ENCODE assay signal across 8 mouse cellular contexts in the genomic region with DNA sequence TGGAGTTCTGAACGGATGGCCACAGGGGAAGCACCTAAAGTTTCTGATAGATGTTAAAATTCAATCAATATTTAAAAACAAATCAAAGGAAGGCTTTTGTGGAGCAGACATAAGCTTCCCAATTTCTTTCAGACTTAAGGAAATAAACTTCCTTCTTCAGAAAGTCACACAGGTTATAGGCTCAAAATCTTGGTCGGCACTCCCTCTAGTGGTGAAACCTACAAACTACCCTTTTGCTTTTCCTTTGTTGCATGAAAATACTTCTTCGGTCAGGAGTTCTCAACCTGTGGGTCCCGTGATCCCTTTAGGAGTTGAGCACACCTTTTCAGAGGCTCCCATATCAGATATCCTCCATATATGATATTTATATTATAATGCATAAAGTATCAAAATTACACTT.
DNase-seq lines count a peak whose midpoint lies in the region; ATAC-seq lines count a peak whose summit lies in the region.

No protein-coding gene starts in this region.

- H3K36me3 ChIP-seq in embryonic facial prominence, embryonic 10.5 days (replicated peaks), result no peaks in the 10 kb centered on the region
- H3K36me3 ChIP-seq in kidney, embryonic 15.5 days, result no peaks in the 10 kb centered on the region

- ATAC-seq in kidney, embryonic 15.5 days (replicated peaks; ENCODE audit: low FRiP score), result 0 out of 2 replicates have a peak, but pooled peaks have one; percentile 36
- peak; percentile 77 for ATAC-seq in megakaryocyte-erythroid progenitor cell, adult 5-6 weeks (replicated peaks; ENCODE audit: low FRiP score, low TSS enrichment, poor library complexity, severe bottlenecking)

- DNase-seq in heart, postnatal 14 days, result peak; percentile 7 to 30
- DNase-seq in heart, adult 9 months (ENCODE audit: low spot score in 2 of 2), result no peak
- peak; percentile 27 for DNase-seq in 416B (ENCODE audit: low read depth)
- peak; percentile 1 for DNase-seq in adrenal gland, adult 2 months
- DNase-seq in embryonic facial prominence, embryonic 10.5 days (ENCODE audit: low spot score), result peak; percentile 44
- DNase-seq in ovary, postnatal 36 days (ENCODE audit: low spot score), result no peak

- no peak overlapping the region for H3K27ac ChIP-seq in embryonic facial prominence, embryonic 10.5 days (replicated peaks)
- no peak overlapping the region for H3K27ac ChIP-seq in kidney, embryonic 15.5 days

- H3K4me2 ChIP-seq in kidney, embryonic 15.5 days, result no peak overlapping the region

- no peaks in the 10 kb centered on the region for H3K9me3 ChIP-seq in embryonic facial prominence, embryonic 10.5 days
- no peaks in the 10 kb centered on the region for H3K9me3 ChIP-seq in kidney, embryonic 15.5 days (replicated peaks)

- WGBS in embryonic facial prominence, embryonic 10.5 days, result 36% methylated on average over 4 of the region's 4 CpGs
- WGBS in kidney, embryonic 15.5 days, result 29% methylated on average over 4 of the region's 4 CpGs

- no peaks in the 10 kb centered on the region for H3K27me3 ChIP-seq in embryonic facial prominence, embryonic 10.5 days (replicated peaks; ENCODE audit: low read depth, poor library complexity, severe bottlenecking)
- H3K27me3 ChIP-seq in kidney, embryonic 15.5 days, result no peaks in the 10 kb centered on the region

- no peak overlapping the region for H3K9ac ChIP-seq in kidney, embryonic 15.5 days

- intact Hi-C loops in heart, postnatal 14 days (cut with DNase I), result loop anchor here (2.0 to 10.0 kb wide), 5 partner anchors 129 to 1178 kb away; a partner anchor contains a TSS

- no peaks in the 10 kb centered on the region for H3K4me1 ChIP-seq in embryonic facial prominence, embryonic 10.5 days
- H3K4me1 ChIP-seq in kidney, embryonic 15.5 days, result no peaks in the 10 kb centered on the region

- no peak overlapping the region for H3K4me3 ChIP-seq in embryonic facial prominence, embryonic 10.5 days
- H3K4me3 ChIP-seq in kidney, embryonic 15.5 days (replicated peaks), result no peak overlapping the region

Comparison
In these comparisons a context has a peak if more than half of its experiments do, and no peak if none do; other contexts are left out.
1. DNase-seq: peak in heart, postnatal 14 days (2 of 2), 416B (single experiment), adrenal gland, adult 2 months (single experiment) and embryonic facial prominence, embryonic 10.5 days (single experiment); none in heart, adult 9 months (0 of 2) and ovary, postnatal 36 days (single experiment).